Mouse (Mus musculus): ENCODE data around the gene Mical2. TPM values are rescaled to one million over a fixed set of nuclear protein-coding genes. Genes with fewer than 3 reads are reported as not detected.

Mical2 gene
- total and polyA plus RNA-seq, 3 experiments = not detected

DNA sequence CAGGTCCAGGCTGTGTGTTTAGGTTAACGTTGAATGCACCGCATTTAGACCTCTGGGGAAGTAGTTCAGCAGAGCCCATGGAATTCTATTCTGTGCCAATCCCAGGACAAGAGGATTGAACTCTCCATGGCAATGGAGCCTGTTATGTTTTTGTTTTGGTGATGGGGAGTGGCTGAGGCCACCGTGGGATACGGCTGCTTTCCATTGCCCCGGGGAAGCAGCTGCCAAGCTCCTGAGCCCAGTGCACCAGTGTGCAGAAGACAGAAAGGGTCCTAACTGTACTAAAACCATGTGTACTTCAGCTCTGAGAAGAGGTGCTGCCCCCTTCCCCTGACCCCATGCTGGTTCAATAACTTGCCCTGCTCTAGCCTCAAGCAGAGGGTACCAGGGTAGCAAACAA lies 47.0 kb downstream of the Mical2 start:
- Histone ChIP-seq H3K4me3 (replicated peaks in 1 of 3; ENCODE audit: low read depth in 2 of 3, low read length in 2 of 3, poor library complexity in 1 of 3) (no peak overlapping the region), H3K27me3 (replicated peaks) (peaks cover 94% of the 10 kb centered on the region), H3K4me1 (ENCODE audit: control insufficient read depth in 1 of 2, insufficient read depth in 2 of 2) (no peaks in the 10 kb centered on the region), H3K79me2 (replicated peaks; ENCODE audit: control insufficient read depth, extremely low read depth, insufficient read depth, poor library complexity, severe bottlenecking) (no peaks in the 10 kb centered on the region), H3K9me3 (replicated peaks; ENCODE audit: low read length) (no peaks in the 10 kb centered on the region), H3K4me2 (ENCODE audit: insufficient read depth, low read depth, poor library complexity, severe bottlenecking) (no peak overlapping the region), H3K36me3 (replicated peaks in 1 of 2; ENCODE audit: control insufficient read depth in 1 of 2, insufficient read depth in 1 of 2, low read length in 1 of 2) (no peaks in the 10 kb centered on the region), H3K27ac (ENCODE audit: insufficient read depth, low read depth) (no peak overlapping the region), H3K9ac (ENCODE audit: insufficient read depth, low read depth) (no peak overlapping the region)
- in situ Hi-C loops (cut with MboI; ENCODE audit: low pct_ligation_motif_present, low pct_unique_long_range_greater_than_20kb, low sequenced_read_pairs) (no loop called here), dilution Hi-C loops (cut with MboI; ENCODE audit: extremely low pct_ligation_motif_present, extremely low pct_unique_long_range_greater_than_20kb, low sequenced_read_pairs) (no loop called here)
- DNase-seq (ENCODE audit: extremely low read depth) = no peak
- no peak for TF ChIP-seq MXI1 (IDR thresholded peaks at IDR 0.05; ENCODE audit: low read depth, low read length)
- no peak for TF ChIP-seq SMC3 (IDR thresholded peaks at IDR 0.05; ENCODE audit: low read depth, low read length)
- no peak for TF ChIP-seq USF1 (IDR thresholded peaks at IDR 0.05; ENCODE audit: low read depth, low read length)
- TF ChIP-seq JUND (conservative IDR thresholded peaks at IDR 0.05; ENCODE audit: low read depth, low read length) = no peak
- TF ChIP-seq SIN3A (IDR thresholded peaks at IDR 0.05; ENCODE audit: low read length) = no peak
- no peak for TF ChIP-seq JUN (IDR thresholded peaks at IDR 0.05; ENCODE audit: insufficient read depth, low read depth, low read length)
- no peak for TF ChIP-seq UBTF (IDR thresholded peaks at IDR 0.05; ENCODE audit: low read depth, low read length)
- no peak for TF ChIP-seq CHD1 (IDR thresholded peaks at IDR 0.05; ENCODE audit: low read depth, low read length)
- no peak for TF ChIP-seq HCFC1 (IDR thresholded peaks at IDR 0.05; ENCODE audit: low read depth, low read length)
- TF ChIP-seq TCF12 (IDR thresholded peaks at IDR 0.05; ENCODE audit: low read depth, low read length) = no peak
- no peak for TF ChIP-seq CTCF (conservative IDR thresholded peaks at IDR 0.05 in 1 of 2, IDR thresholded peaks at IDR 0.05 in 1 of 2; ENCODE audit: low read depth in 2 of 2, low read length in 2 of 2)

DNA sequence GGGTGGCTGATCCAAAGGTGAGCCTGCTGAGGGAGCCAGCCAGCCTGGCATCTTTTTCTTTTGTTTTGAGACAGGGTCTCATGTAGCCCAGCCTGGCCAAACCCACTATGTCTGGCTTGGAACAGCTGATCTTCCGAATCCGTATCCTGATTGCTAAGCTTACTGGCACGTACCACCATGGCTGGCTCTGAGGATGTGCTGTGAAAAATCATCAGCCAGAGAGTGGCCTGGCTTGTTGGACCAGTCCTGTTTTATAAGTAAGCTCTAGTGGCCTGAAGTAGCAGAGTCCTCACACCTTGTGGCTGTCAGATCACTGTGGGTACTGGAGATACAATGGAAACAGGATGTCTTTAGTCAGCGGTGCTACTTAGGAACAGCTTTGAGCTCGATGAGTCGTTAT lies 47.8 kb downstream of the Mical2 start:
- Histone ChIP-seq H3K4me2 (ENCODE audit: insufficient read depth, low read depth, poor library complexity, severe bottlenecking) (no peak overlapping the region), H3K27me3 (replicated peaks) (peaks cover 92% of the 10 kb centered on the region), H3K27ac (ENCODE audit: insufficient read depth, low read depth) (no peak overlapping the region), H3K9ac (ENCODE audit: insufficient read depth, low read depth) (no peak overlapping the region), H3K79me2 (replicated peaks; ENCODE audit: control insufficient read depth, extremely low read depth, insufficient read depth, poor library complexity, severe bottlenecking) (no peaks in the 10 kb centered on the region), H3K36me3 (replicated peaks in 1 of 2; ENCODE audit: control insufficient read depth in 1 of 2, insufficient read depth in 1 of 2, low read length in 1 of 2) (no peaks in the 10 kb centered on the region), H3K4me1 (ENCODE audit: control insufficient read depth in 1 of 2, insufficient read depth in 2 of 2) (no peaks in the 10 kb centered on the region), H3K9me3 (replicated peaks; ENCODE audit: low read length) (no peaks in the 10 kb centered on the region), H3K4me3 (replicated peaks in 1 of 3; ENCODE audit: low read depth in 2 of 3, low read length in 2 of 3, poor library complexity in 1 of 3) (no peak overlapping the region)
- TF ChIP-seq NELFE (IDR thresholded peaks at IDR 0.05; ENCODE audit: low read depth, low read length) (no peak), GABPA (IDR thresholded peaks at IDR 0.05; ENCODE audit: insufficient replicate concordance, low read depth, low read length) (no peak), TCF12 (IDR thresholded peaks at IDR 0.05; ENCODE audit: low read depth, low read length) (no peak), MEF2A (IDR thresholded peaks at IDR 0.05; ENCODE audit: borderline replicate concordance, low read depth, low read length) (no peak), MXI1 (IDR thresholded peaks at IDR 0.05; ENCODE audit: low read depth, low read length) (no peak), CTCF (conservative IDR thresholded peaks at IDR 0.05 in 1 of 2, IDR thresholded peaks at IDR 0.05 in 1 of 2; ENCODE audit: low read depth in 2 of 2, low read length in 2 of 2) (no peak), CHD1 (IDR thresholded peaks at IDR 0.05; ENCODE audit: low read depth, low read length) (no peak), KAT2A (IDR thresholded peaks at IDR 0.05; ENCODE audit: insufficient replicate concordance, low read length) (no peak), SIN3A (IDR thresholded peaks at IDR 0.05; ENCODE audit: low read length) (no peak), BHLHE40 (IDR thresholded peaks at IDR 0.05; ENCODE audit: low read depth, low read length) (no peak), NRF1 (IDR thresholded peaks at IDR 0.05; ENCODE audit: low read depth, low read length) (no peak), USF2 (conservative IDR thresholded peaks at IDR 0.05; ENCODE audit: low read depth, low read length) (no peak), CHD2 (IDR thresholded peaks at IDR 0.05; ENCODE audit: low read length) (no peak), E2F4 (IDR thresholded peaks at IDR 0.05; ENCODE audit: insufficient replicate concordance, low read depth, low read length) (no peak), ZNF384 (IDR thresholded peaks at IDR 0.05; ENCODE audit: low read depth, low read length) (no peak), MAX (IDR thresholded peaks at IDR 0.05; ENCODE audit: low read length) (no peak), MAZ (IDR thresholded peaks at IDR 0.05; ENCODE audit: low read depth, low read length) (no peak), HCFC1 (IDR thresholded peaks at IDR 0.05; ENCODE audit: low read depth, low read length) (no peak)
- no peak for DNase-seq (ENCODE audit: extremely low read depth)
- in situ Hi-C loops (cut with MboI; ENCODE audit: low pct_ligation_motif_present, low pct_unique_long_range_greater_than_20kb, low sequenced_read_pairs) = no loop called here
- dilution Hi-C loops (cut with MboI; ENCODE audit: extremely low pct_ligation_motif_present, extremely low pct_unique_long_range_greater_than_20kb, low sequenced_read_pairs) = no loop called here

Data from CH12.LX (cell line).